Mouse (Mus musculus): Measurements from ENCODE around the gene Snrk.

GRCm38 (mm10) chr9:122173405-122174233 lies 56.6 kb downstream of the Snrk start:
- TF ChIP-seq POLR2A (IDR thresholded peaks at IDR 0.05; ENCODE audit: insufficient read depth, low read length) (no peak), CTCF (IDR thresholded peaks at IDR 0.05; ENCODE audit: low read depth, low read length) (no peak), EP300 (IDR thresholded peaks at IDR 0.05; ENCODE audit: insufficient read depth, low read depth, low read length) (no peak)

All from ES-Bruce4 (cell line).